Mouse (Mus musculus) bone marrow, adult 2 months (tissue): ENCODE data around the gene Gm16485. TPM values are rescaled to one million over a fixed set of nuclear protein-coding genes. Genes with fewer than 3 reads are reported as not detected.

Experiments
- H3K27ac ChIP-seq: fragments of 200-500 bp; 2 replicates; pipeline ENCODE4 v1.5.1; 2012; ENCODE audit warnings: low read depth, mild to moderate bottlenecking, control low read depth, inconsistent platforms, low read length; ENCODE audit not compliant: control insufficient read depth, poor library complexity, insufficient read depth
- H3K4me1 ChIP-seq: fragments of 200-500 bp; 2 replicates; pipeline ENCODE4 v1.6.1; 2011; ENCODE audit warnings: low read length; ENCODE audit not compliant: control insufficient read depth, insufficient read depth
- H3K4me3 ChIP-seq: fragments of 200-500 bp; replicated peaks from 2 replicates; pipeline ENCODE3; 2011; ENCODE audit warnings: mild to moderate bottlenecking, low read depth, low read length, control low read depth; ENCODE audit not compliant: control insufficient read depth
- CTCF ChIP-seq: fragments of 200-500 bp; IDR thresholded peaks from 2 replicates; pipeline ENCODE4 v1.5.1; 2011; ENCODE audit warnings: low read length, control low read depth; ENCODE audit not compliant: control insufficient read depth, insufficient read depth
- POLR2A ChIP-seq: fragments of 200-500 bp; IDR thresholded peaks from 2 replicates; pipeline ENCODE4 v1.6.1; 2011; ENCODE audit warnings: low read depth, mild to moderate bottlenecking, control low read depth, low read length, borderline replicate concordance; ENCODE audit not compliant: control insufficient read depth
- WGBS: fragments of 180-500 bp; shearing (Covaris S2); methylation state at CpG from one replicate; pipeline ENCODE4 v1.1.7; 2018; 5-methylcytosine and 5-hydroxymethylcytosine counted together
- polyA plus RNA-seq: library from polyadenylated mRNA; stranded (reverse); fragments of >200 nt; gene quantifications from 2 replicates; pipeline ENCODE4 v1.2.4, GENCODE M21; 2011; ENCODE audit warnings: low replicate concordance; ENCODE audit not compliant: missing spikeins, insufficient read depth, insufficient read length

Gm16485 gene
- polyA plus RNA-seq, 1 experiment, result not detected

- no peak overlapping the region for H3K27ac ChIP-seq
- no peak for TF ChIP-seq POLR2A
- TF ChIP-seq CTCF, result no peak
- H3K4me3 ChIP-seq, result no peak overlapping the region
Observed at GRCm38 (mm10) chr9:9001170-9001569, 29.6 kb downstream of the Gm16485 start.

GRCm38 (mm10) chr9:9015108-9015507 is 43.5 kb downstream of the Gm16485 start:
- H3K4me1 ChIP-seq, result no peaks in the 10 kb centered on the region
- H3K4me3 ChIP-seq, result no peak overlapping the region
- no peak overlapping the region for H3K27ac ChIP-seq
- 72% methylated on average over 2 of the region's 2 CpGs for WGBS
- no peak for TF ChIP-seq POLR2A
- TF ChIP-seq CTCF, result no peak

More at GRCm38 (mm10) chr9:9001170-9001569, 29.6 kb downstream of the Gm16485 start:
- no peaks in the 10 kb centered on the region for H3K4me1 ChIP-seq

Other genes starting within 250 kb of the Gm16485 start
- not detected in 2 replicates for gene Pgr, start 72.0 kb upstream of the Gm16485 start, polyA plus RNA-seq